Mouse (Mus musculus) skeletal muscle tissue, adult 2 months (tissue): ENCODE measurements around the gene Scp2.
"Not testable (repeated sequence)": the region's sequence is repeated elsewhere in the genome, so short reads cannot be mapped to it uniquely, and the experiment has no call there.

ENCODE experiments used
- DNase-seq: peaks from one replicate; pipeline ENCODE4 v3.0.0-alpha.2; 2012; ENCODE audit warnings: low read depth, low spot score

The Scp2 gene

GRCm38 (mm10) chr4:108144880-108145279 is at the start of gene Scp2:
Gene Scp2, minus strand, starts transcription at chr4:108144998.
- no peak for DNase-seq

- no peak for DNase-seq
Measured at GRCm38 (mm10) chr4:108192821-108193323, 48.1 kb upstream of the Scp2 start.

GRCm38 (mm10) chr4:108182278-108182677 is 37.5 kb upstream of the Scp2 start:
- no peak for DNase-seq

- DNase-seq = no peak
Measured at GRCm38 (mm10) chr4:108168056-108168455, 23.3 kb upstream of the Scp2 start.

- DNase-seq = no peak
Measured at GRCm38 (mm10) chr4:108166874-108167273, 22.1 kb upstream of the Scp2 start.

- DNase-seq = peak; percentile 10
Measured at GRCm38 (mm10) chr4:108165152-108165895, 20.5 kb upstream of the Scp2 start, which contains the start of gene Echdc2. Gene Echdc2, plus strand, starts transcription at chr4:108165437.

DNA sequence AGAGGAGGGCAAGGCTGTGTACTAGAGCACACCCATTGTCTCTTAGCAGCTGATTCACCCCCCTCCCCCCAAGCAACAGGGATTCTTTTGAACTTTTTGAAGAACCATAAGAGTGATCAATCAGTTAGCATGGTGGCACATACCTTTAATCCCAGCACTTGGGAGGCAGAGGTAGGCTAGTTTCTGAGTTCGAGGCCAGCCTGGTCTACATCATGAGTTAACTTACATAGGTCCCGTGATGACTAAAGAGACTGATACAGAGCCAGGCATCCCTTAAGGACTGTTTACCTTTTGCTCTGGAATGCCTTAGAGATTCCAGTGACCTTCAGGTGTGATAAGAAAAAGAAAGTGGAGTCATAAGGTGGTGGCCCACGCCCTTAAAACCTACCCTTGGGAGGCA is 18.5 kb upstream of the Scp2 start:
- no peak for DNase-seq

- DNase-seq = no peak
Measured at GRCm38 (mm10) chr4:108161936-108162335, 17.1 kb upstream of the Scp2 start.

DNA sequence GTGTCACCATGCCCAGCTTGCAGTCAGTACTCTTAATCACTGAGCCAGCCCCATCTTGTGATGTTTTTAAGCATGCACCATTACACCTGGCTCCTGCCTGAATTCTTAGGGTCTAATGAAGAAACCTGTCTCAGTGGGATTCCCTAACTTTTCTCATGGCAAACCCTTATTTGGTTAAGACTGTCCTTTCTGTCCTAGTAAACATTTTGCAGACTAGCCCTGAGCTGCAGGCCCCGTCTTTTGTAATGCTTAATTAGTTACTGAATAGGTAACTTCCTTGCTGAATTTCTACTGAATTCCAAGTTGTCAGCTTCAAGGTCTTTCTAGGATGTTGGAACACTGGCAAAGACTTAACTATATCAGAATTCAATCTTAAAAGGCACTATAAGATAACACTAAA is 10.3 kb upstream of the Scp2 start:
- not testable (repeated sequence) for DNase-seq

- DNase-seq = not testable (repeated sequence)
Measured at GRCm38 (mm10) chr4:108145554-108145953, 756 bp upstream of the Scp2 start.

GRCm38 (mm10) chr4:108143778-108144177 is 1.0 kb downstream of the Scp2 start:
- DNase-seq = no peak

DNA sequence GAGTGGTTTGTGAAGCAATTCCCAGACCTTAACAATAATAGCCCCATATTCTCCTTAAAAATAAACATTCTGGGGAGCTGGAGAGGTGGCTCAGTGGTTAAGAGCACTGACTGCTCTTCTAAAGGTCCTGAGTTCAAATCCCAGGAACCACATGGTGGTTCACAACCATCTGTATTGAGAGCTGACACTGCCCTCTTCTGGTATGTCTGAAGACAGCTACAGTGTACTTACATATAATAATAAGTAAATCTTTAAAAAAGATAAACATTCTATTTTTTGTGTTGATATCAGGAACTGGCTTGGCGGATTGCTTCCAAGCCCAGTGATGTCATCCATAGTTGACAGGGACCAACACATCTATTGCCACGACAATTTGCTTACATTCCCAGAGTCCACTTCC is 1.6 kb downstream of the Scp2 start:
- not testable (repeated sequence) for DNase-seq

GRCm38 (mm10) chr4:108136938-108137337 is 7.9 kb downstream of the Scp2 start:
- no peak for DNase-seq

- no peak for DNase-seq
Measured at GRCm38 (mm10) chr4:108130452-108130851, 14.3 kb downstream of the Scp2 start.

- DNase-seq = no peak
Measured at GRCm38 (mm10) chr4:108128339-108128738, 16.5 kb downstream of the Scp2 start.

GRCm38 (mm10) chr4:108127516-108127915 is 17.3 kb downstream of the Scp2 start:
- no peak for DNase-seq

GRCm38 (mm10) chr4:108126260-108126659 is 18.5 kb downstream of the Scp2 start:
- DNase-seq = no peak

- no peak for DNase-seq
Measured at GRCm38 (mm10) chr4:108124104-108124503, 20.7 kb downstream of the Scp2 start.

DNA sequence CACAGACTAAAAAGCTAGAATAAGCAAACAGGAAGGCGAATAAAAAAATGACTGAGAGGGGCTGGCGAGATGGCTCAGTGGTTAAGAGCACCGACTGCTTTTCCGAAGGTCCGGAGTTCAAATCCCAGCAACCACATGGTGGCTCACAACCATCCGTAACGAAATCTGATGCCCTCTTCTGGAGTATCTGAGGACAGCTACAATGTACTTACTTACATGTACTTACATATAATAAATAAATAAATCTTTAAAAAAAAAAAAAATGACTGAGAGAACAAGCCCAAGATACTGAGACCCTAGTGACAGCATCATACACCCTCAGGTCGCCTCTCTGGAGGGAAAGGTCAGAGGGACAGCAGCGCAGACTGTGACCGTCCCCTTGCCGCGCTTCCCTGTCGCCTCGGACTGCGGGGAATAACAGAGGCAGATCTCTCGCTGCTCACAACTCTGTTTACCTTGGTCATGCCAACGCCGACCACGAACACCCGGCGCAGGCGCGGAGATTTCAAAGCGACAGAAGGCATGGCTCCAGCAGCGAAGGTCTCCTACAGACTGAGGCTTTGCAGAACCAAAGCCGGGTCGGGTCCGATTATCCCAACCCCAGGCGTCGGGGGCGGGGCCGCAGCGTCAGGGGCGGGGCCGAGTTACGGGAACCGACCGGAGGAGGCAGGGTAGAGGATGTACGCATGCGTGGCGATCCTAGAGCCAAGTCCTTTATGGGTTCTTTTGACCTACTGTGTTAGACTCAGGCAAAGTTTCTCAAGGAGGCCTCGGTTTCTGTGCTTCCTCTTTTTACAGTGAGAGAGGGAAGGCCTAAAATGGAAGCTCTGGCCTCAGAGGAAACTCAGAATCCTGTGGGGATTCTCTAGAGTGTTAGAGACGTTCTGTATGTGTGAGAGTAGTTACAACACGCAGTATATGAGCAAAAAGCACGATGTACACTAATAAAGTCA is 26.6 kb downstream of the Scp2 start:
- DNase-seq = peak; percentile 93

GRCm38 (mm10) chr4:108117488-108117887 is 27.3 kb downstream of the Scp2 start:
- no peak for DNase-seq

- no peak for DNase-seq
Measured at GRCm38 (mm10) chr4:108116466-108116865, 28.3 kb downstream of the Scp2 start.

DNA sequence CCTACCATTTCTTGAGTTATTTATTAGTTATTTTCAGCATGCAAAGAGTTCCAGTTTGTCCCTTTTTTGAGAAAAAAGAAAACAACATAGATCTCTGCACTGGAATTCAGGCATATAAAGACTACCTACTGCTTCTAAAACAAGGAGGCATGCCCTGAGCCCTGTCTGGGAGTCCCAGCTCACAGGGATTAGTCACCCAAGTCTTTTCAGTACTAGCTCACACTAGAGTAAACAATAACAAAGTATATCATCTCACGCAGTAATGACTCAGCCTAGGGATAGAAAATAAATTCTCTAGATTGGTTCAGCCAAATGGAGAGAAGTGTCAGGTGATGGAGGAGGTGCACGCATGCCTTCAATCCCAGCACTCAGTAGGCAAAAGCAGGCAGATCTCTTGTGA is 34.1 kb downstream of the Scp2 start:
- no peak for DNase-seq
